Mouse (Mus musculus): ENCODE results near the gene Mt4. TPM values are rescaled to one million over a fixed set of nuclear protein-coding genes. Genes with fewer than 3 reads are reported as not detected.

The Mt4 gene
- not detected in 2 replicates for polyA plus RNA-seq (2014; fragmentation: Nextera tagmentation; extraction: Ambion mirVana)

DNA sequence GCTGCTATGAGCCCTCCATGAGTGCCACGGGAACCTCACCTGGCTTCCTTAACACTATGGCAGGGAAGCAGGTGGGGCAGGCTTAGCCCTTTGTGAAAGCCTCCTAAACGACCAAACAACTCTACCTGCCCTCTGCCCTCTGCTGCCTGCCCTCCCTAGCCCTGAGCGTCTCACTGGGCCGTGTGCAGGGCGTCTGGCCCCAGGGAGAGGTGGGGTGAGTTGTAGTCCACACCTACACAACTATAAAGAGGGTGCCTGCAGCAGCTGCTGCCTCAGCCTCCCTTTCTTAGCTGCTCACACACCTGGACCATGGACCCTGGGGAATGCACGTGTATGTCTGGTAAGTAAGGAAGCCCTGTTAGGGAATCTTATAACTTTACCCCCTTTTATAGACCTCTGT is at the start of gene Mt4:
Gene Mt4, plus strand, starts transcription at position 265 of the 400 bp plus-strand sequence.
- ATAC-seq (ENCODE audit: insufficient read depth, low FRiP score, low TSS enrichment) (no peak), DNase-seq (ENCODE audit: low spot score) (no peak)
- Histone ChIP-seq H3K36me3 (ENCODE audit: control insufficient read depth, insufficient read depth, low read length) (no peaks in the 10 kb centered on the region), H3K27me3 (ENCODE audit: control insufficient read depth, insufficient read depth, low read length) (no peaks in the 10 kb centered on the region), H3K4me3 (ENCODE audit: low read depth, low read length) (no peak within 1 kb of the TSS), H3K27ac (ENCODE audit: low read depth, low read length) (no peak within 1 kb of the TSS), H3K9me3 (ENCODE audit: control insufficient read depth, low read length) (no peaks in the 10 kb centered on the region), H3K4me1 (ENCODE audit: control insufficient read depth, insufficient read depth, low read length) (no peaks in the 10 kb centered on the region), H3K9ac (ENCODE audit: low read length) (no peak within 1 kb of the TSS), H3K4me2 (ENCODE audit: low read depth) (no peak within 1 kb of the TSS)
- WGBS: 57% methylated on average over 6 of the region's 6 CpGs

GRCm38 (mm10) chr8:94087964-94088363 is 49.0 kb upstream of the Mt4 start:
- no peaks in the 10 kb centered on the region for H3K9me3 ChIP-seq (ENCODE audit: control insufficient read depth, low read length)
- no peaks in the 10 kb centered on the region for H3K27me3 ChIP-seq (ENCODE audit: control insufficient read depth, insufficient read depth, low read length)
- H3K4me3 ChIP-seq (ENCODE audit: low read depth, low read length): no peak overlapping the region
- H3K4me2 ChIP-seq (ENCODE audit: low read depth): no peak overlapping the region
- no peaks in the 10 kb centered on the region for H3K36me3 ChIP-seq (ENCODE audit: control insufficient read depth, insufficient read depth, low read length)
- no peak overlapping the region for H3K9ac ChIP-seq (ENCODE audit: low read length)
- DNase-seq (ENCODE audit: low spot score): no peak
- no peaks in the 10 kb centered on the region for H3K4me1 ChIP-seq (ENCODE audit: control insufficient read depth, insufficient read depth, low read length)
- 84% methylated on average over 9 of the region's 9 CpGs for WGBS
- no peak overlapping the region for H3K27ac ChIP-seq (ENCODE audit: low read depth, low read length)
- no peak for ATAC-seq (ENCODE audit: insufficient read depth, low FRiP score, low TSS enrichment)

DNA sequence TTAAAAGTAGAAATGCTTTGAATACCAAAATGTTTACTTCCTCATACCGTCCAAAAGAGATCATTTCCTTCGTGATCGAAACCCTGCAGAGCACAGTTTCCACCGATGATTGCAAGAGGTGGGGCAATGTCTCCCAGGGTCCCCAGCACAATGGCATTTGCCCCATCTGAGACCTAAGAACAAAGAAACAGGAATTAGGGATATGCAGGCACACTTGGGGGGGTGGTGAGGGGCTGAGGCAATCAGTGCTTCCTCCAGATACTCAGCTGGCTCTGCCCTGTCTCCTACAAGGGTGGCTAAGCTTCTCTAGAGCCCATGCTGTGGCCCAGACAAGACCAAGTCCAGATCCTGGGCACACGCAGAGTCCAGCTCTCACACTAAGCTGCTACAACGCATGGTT is 47.3 kb upstream of the Mt4 start:
- Histone ChIP-seq H3K9me3 (ENCODE audit: control insufficient read depth, low read length) (no peaks in the 10 kb centered on the region), H3K27me3 (ENCODE audit: control insufficient read depth, insufficient read depth, low read length) (no peaks in the 10 kb centered on the region), H3K4me3 (ENCODE audit: low read depth, low read length) (no peak overlapping the region), H3K36me3 (ENCODE audit: control insufficient read depth, insufficient read depth, low read length) (no peaks in the 10 kb centered on the region), H3K4me2 (ENCODE audit: low read depth) (no peak overlapping the region), H3K4me1 (ENCODE audit: control insufficient read depth, insufficient read depth, low read length) (no peaks in the 10 kb centered on the region), H3K27ac (ENCODE audit: low read depth, low read length) (no peak overlapping the region), H3K9ac (ENCODE audit: low read length) (no peak overlapping the region)
- WGBS: 72% methylated on average over 6 of the region's 6 CpGs
- ATAC-seq (ENCODE audit: insufficient read depth, low FRiP score, low TSS enrichment) (no peak), DNase-seq (ENCODE audit: low spot score) (no peak)

DNA sequence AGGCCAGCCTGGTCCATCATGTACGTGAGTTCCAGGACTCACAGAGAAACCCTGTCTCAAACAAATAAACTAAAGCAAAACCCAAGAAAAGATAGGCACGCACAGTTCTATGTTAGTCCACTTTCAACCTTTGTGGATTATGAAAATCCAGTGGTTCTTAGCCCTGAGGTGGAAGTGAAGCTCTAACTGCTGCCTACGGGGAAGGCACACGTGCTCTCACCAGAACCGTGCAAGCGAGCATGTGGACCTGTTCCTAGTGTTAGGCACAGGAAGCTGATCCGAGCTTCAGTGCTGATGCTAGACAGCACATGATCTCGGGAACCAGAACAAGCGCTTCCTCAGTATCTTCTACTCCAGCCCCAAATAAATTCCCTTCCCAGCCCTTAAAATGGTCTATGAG is 44.1 kb upstream of the Mt4 start:
- no peak for ATAC-seq (ENCODE audit: insufficient read depth, low FRiP score, low TSS enrichment)
- H3K27ac ChIP-seq (ENCODE audit: low read depth, low read length): no peak overlapping the region
- no peak overlapping the region for H3K4me2 ChIP-seq (ENCODE audit: low read depth)
- H3K27me3 ChIP-seq (ENCODE audit: control insufficient read depth, insufficient read depth, low read length): no peaks in the 10 kb centered on the region
- no peak for DNase-seq (ENCODE audit: low spot score)
- H3K9ac ChIP-seq (ENCODE audit: low read length): no peak overlapping the region
- H3K4me3 ChIP-seq (ENCODE audit: low read depth, low read length): no peak overlapping the region
- no peaks in the 10 kb centered on the region for H3K9me3 ChIP-seq (ENCODE audit: control insufficient read depth, low read length)
- H3K4me1 ChIP-seq (ENCODE audit: control insufficient read depth, insufficient read depth, low read length): no peaks in the 10 kb centered on the region
- WGBS: 84% methylated on average over 9 of the region's 9 CpGs
- no peaks in the 10 kb centered on the region for H3K36me3 ChIP-seq (ENCODE audit: control insufficient read depth, insufficient read depth, low read length)

DNA sequence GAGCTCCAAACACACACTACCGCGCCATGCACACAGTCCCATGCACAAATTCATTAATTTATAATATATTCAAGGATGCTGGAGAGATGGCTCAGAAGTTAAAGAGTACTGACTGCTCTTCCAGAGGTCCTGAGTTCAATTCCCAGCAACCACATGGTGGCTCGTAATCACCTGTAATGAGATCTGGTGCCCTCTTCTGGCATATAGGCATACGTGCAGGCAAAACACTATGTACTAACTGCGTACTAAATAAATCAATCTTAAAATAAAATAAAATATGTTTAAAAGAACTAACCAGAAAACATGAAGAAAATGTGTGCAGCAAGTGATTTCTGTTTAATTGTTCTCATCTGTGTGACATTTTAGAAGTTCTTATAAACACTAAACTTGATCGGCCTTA is 42.7 kb upstream of the Mt4 start:
- Histone ChIP-seq H3K27me3 (ENCODE audit: control insufficient read depth, insufficient read depth, low read length) (no peaks in the 10 kb centered on the region), H3K9me3 (ENCODE audit: control insufficient read depth, low read length) (no peaks in the 10 kb centered on the region), H3K4me2 (ENCODE audit: low read depth) (no peak overlapping the region), H3K36me3 (ENCODE audit: control insufficient read depth, insufficient read depth, low read length) (no peaks in the 10 kb centered on the region), H3K27ac (ENCODE audit: low read depth, low read length) (no peak overlapping the region), H3K4me1 (ENCODE audit: control insufficient read depth, insufficient read depth, low read length) (no peaks in the 10 kb centered on the region), H3K9ac (ENCODE audit: low read length) (no peak overlapping the region), H3K4me3 (ENCODE audit: low read depth, low read length) (no peak overlapping the region)
- WGBS: 75% methylated on average over 6 of the region's 6 CpGs
- DNase-seq (ENCODE audit: low spot score) (no peak), ATAC-seq (ENCODE audit: insufficient read depth, low FRiP score, low TSS enrichment) (no peak)

DNA sequence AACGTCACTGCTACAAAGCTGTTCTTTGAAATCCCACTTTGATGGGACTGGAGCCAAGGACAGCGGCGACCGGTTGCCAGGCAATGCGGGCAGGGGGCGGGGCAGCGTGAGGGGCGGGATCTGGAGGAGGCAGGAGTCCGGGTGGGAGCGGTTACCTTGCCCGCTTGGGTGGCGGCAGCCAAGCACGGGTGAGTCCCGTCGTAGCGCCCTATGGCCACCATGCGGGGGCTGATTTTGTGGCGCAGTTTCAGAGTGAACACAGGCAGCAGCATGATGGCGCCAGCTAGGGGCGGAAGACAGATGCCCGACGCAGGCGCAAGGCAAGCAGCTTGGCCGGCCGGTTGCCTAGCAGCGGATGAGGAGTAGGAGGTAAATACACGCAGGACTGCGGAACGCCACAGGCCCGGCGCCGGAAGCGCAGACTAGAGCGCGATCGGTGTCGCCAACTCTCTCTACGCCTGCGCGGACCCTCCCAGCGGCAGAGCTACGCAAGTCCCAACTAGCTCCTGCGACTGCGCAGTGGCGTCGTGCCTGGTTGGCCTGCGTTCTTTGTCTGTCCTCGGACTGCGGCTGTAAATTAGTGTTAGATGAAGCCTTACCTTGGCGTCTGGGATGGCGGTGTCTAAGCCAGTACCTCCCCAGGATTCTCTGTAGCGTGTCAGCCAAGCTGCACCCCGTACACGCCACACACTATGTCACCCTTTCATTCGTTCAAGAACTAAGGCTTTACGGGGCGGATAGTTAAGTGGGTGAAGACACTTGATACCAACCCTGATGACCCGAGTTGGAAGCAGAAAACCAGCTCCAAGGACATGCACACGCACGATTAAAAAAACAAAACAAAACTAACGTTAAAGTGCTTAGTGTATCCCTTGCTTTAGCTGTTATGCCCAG is 38.7 kb upstream of the Mt4 start, which contains the start of gene Bbs2:
Gene Bbs2, minus strand, starts transcription at position 848 of the 894 bp plus-strand sequence.
- Histone ChIP-seq H3K4me2 (ENCODE audit: low read depth) (peak within 1 kb of the TSS; percentile 50), H3K36me3 (ENCODE audit: control insufficient read depth, insufficient read depth, low read length) (no peaks in the 10 kb centered on the region), H3K27me3 (ENCODE audit: control insufficient read depth, insufficient read depth, low read length) (no peaks in the 10 kb centered on the region), H3K4me3 (ENCODE audit: low read depth, low read length) (peak within 1 kb of the TSS; percentile 49), H3K9ac (ENCODE audit: low read length) (peak within 1 kb of the TSS; percentile 69), H3K9me3 (ENCODE audit: control insufficient read depth, low read length) (no peaks in the 10 kb centered on the region), H3K27ac (ENCODE audit: low read depth, low read length) (peak within 1 kb of the TSS; percentile 90), H3K4me1 (ENCODE audit: control insufficient read depth, insufficient read depth, low read length) (no peaks in the 10 kb centered on the region)
- peak; percentile 99 for DNase-seq (ENCODE audit: low spot score)
- ATAC-seq (ENCODE audit: insufficient read depth, low FRiP score, low TSS enrichment): peak; percentile 97
- under 1% methylated on average over 61 of the region's 61 CpGs for WGBS

DNA sequence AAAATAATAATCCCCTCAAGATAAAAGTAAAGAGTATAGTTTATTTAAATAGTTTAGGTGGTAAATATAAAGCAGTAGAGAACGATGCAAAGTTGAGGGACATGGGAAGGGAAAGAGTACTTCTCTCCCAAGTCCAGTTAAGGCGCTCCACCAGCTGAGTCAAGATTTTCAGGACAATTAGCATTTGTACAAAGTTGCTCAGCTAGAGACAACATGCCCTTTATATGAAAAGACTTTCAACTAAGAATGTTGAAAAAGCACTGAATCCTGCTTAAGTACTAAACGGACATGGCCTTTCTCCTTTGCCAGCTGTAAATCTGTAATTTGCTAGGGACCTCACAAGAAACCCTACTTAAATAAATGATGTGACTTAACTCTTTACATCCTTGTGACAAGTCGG is 38.0 kb upstream of the Mt4 start:
- WGBS: 37% methylated on average over 4 of the region's 4 CpGs
- H3K9ac ChIP-seq (ENCODE audit: low read length): peak overlapping the region; percentile 69; the same call in 1 of the 2 replicates
- DNase-seq (ENCODE audit: low spot score) (no peak), ATAC-seq (ENCODE audit: insufficient read depth, low FRiP score, low TSS enrichment) (no peak)
- H3K4me3 ChIP-seq (ENCODE audit: low read depth, low read length): no peak overlapping the region
- no peaks in the 10 kb centered on the region for H3K27me3 ChIP-seq (ENCODE audit: control insufficient read depth, insufficient read depth, low read length)
- no peaks in the 10 kb centered on the region for H3K9me3 ChIP-seq (ENCODE audit: control insufficient read depth, low read length)
- H3K36me3 ChIP-seq (ENCODE audit: control insufficient read depth, insufficient read depth, low read length): no peaks in the 10 kb centered on the region
- no peak overlapping the region for H3K27ac ChIP-seq (ENCODE audit: low read depth, low read length)
- no peaks in the 10 kb centered on the region for H3K4me1 ChIP-seq (ENCODE audit: control insufficient read depth, insufficient read depth, low read length)
- H3K4me2 ChIP-seq (ENCODE audit: low read depth): peak overlapping the region; percentile 8; the same call in 1 of the 2 replicates

DNA sequence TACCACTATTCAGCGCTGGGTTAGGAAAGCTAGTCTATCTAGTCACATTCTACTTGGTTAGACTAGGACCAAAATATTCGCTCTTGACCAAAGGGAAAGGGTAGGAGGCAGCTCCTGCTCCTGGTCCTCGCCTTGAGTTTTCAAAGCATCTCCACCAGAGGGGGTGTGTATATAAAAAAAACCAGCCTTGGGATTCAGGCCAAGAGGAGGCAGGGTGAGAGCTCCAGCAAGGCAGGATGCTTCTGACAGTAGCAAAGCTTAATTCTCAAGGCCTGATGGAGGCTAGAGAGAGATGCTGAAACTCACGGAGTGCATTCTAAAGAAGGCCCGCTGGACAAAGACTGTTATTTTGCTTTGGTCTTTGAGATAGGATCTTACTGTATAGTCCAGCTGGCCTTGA is 32.9 kb upstream of the Mt4 start:
- H3K27ac ChIP-seq (ENCODE audit: low read depth, low read length): no peak overlapping the region
- no peaks in the 10 kb centered on the region for H3K9me3 ChIP-seq (ENCODE audit: control insufficient read depth, low read length)
- no peaks in the 10 kb centered on the region for H3K27me3 ChIP-seq (ENCODE audit: control insufficient read depth, insufficient read depth, low read length)
- no peak overlapping the region for H3K4me2 ChIP-seq (ENCODE audit: low read depth)
- no peak overlapping the region for H3K9ac ChIP-seq (ENCODE audit: low read length)
- H3K4me1 ChIP-seq (ENCODE audit: control insufficient read depth, insufficient read depth, low read length): no peaks in the 10 kb centered on the region
- no peak for DNase-seq (ENCODE audit: low spot score)
- 54% methylated on average over 5 of the region's 5 CpGs for WGBS
- ATAC-seq (ENCODE audit: insufficient read depth, low FRiP score, low TSS enrichment): no peak
- H3K36me3 ChIP-seq (ENCODE audit: control insufficient read depth, insufficient read depth, low read length): no peaks in the 10 kb centered on the region
- H3K4me3 ChIP-seq (ENCODE audit: low read depth, low read length): no peak overlapping the region

GRCm38 (mm10) chr8:94107871-94108270 is 29.1 kb upstream of the Mt4 start:
- H3K27ac ChIP-seq (ENCODE audit: low read depth, low read length): no peak overlapping the region
- H3K27me3 ChIP-seq (ENCODE audit: control insufficient read depth, insufficient read depth, low read length): no peaks in the 10 kb centered on the region
- H3K4me1 ChIP-seq (ENCODE audit: control insufficient read depth, insufficient read depth, low read length): no peaks in the 10 kb centered on the region
- no peak for DNase-seq (ENCODE audit: low spot score)
- no peak overlapping the region for H3K4me3 ChIP-seq (ENCODE audit: low read depth, low read length)
- WGBS: 73% methylated on average over 3 of the region's 3 CpGs
- no peaks in the 10 kb centered on the region for H3K36me3 ChIP-seq (ENCODE audit: control insufficient read depth, insufficient read depth, low read length)
- ATAC-seq (ENCODE audit: insufficient read depth, low FRiP score, low TSS enrichment): no peak
- no peaks in the 10 kb centered on the region for H3K9me3 ChIP-seq (ENCODE audit: control insufficient read depth, low read length)
- H3K4me2 ChIP-seq (ENCODE audit: low read depth): no peak overlapping the region
- H3K9ac ChIP-seq (ENCODE audit: low read length): no peak overlapping the region

Measured in neural tube, embryonic 11.5 days (tissue).